Mouse (Mus musculus) brain, embryonic 18.5 days (tissue): ENCODE results near the gene Mfsd4b5.
"Not testable (repeated sequence)": the region's sequence is repeated elsewhere in the genome, so short reads cannot be mapped to it uniquely, and the experiment has no call there.

Experiments
- DNase-seq: peaks from one replicate; pipeline ENCODE4 v3.0.0-alpha.2; 2012; ENCODE audit warnings: low read depth, low spot score

Mfsd4b5 gene

DNA sequence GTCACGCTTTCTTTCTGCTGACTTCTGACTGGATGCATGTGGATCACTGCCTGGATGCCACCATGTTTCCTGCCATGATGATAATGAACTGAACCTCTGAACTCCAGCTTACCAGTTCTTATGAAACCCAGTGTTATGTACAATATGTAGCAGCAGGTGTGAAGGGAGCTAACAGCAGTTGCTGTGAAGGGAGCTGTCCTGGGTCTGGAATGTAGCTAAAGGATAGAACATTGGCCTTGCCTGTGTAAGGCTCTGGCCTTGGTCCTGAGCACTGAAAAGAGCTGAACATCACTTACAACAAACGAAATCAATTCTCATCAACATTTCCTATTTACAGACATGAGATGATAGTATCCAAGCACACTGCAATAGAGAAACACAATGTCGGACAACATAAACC lies 18.9 kb downstream of the Mfsd4b5 start:
- DNase-seq, result no peak

DNA sequence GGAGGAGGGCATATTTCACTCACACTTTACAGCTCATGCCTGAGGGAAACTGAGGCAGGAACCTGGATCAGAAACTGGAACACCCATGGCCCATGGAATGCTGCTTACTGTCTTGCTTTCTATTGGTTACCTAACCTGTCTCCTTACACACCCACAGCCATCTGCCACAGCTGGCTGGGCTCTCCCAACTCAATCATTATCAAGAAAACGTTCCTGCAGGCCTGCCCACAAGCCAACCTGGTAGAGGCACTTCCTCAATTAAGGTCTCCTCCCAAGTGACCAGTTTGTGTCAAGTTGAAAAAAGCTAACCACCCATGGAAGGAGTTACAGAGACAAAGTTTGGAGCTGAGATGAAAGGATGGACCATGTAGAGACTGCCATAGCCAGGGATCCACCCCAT lies 24.5 kb downstream of the Mfsd4b5 start:
- no peak for DNase-seq

DNA sequence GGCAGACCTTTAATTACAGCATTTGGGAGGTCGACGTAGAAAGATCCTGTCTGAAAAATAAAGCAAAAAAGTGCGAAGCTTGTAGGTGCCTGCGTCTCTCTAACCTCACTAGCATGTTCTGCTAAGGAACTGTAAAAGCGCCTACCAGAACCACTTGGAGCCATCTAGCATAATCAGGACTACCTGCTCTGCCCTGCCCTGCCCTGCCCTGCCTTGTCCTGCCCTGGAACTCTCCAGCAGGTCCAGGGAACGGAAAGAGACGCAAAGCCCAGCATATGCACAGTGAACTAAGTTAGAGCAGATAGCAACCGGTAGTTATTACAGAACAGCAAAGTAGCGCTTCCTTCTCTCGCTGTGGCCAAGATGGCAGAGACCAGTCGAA lies 26.0 kb downstream of the Mfsd4b5 start:
- no peak for DNase-seq

DNA sequence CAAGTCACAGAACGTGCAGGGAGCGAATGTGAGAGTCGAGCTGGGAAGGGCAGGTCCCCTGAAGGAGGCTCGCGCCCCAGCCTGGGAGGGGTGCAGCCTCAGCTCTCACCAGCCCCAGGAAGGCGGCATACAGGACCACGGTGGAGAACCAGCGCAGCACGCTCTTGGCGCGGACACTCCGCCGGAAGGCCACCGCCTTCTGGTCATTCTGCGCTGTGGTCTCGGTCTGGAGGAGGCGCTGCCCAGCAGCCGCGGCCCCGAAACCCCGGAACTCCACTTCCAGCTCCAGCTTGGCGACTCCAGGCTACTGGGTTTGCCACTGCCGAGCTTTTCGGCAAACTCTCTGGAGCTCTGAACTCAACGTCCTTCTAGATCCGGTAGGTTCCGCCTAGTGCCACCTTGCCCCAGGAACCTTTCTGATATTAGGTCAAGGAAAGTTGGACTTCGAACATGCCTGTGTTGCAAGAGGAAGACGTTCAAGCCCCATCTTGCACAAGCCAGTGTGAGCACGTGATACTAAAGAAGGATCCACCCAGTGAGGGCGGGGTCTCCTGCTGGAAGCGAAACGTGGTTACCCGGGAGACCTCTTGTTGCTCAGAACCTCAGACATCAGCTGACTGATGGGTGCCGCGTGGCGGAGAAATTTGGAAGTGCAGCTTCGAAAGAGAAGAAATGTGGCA lies 26.5 kb downstream of the Mfsd4b5 start, which contains the start of gene Mfsd4b3:
Gene Mfsd4b3, minus strand, starts transcription at position 393 of the 680 bp plus-strand sequence.
- DNase-seq, result peak; percentile 78

DNA sequence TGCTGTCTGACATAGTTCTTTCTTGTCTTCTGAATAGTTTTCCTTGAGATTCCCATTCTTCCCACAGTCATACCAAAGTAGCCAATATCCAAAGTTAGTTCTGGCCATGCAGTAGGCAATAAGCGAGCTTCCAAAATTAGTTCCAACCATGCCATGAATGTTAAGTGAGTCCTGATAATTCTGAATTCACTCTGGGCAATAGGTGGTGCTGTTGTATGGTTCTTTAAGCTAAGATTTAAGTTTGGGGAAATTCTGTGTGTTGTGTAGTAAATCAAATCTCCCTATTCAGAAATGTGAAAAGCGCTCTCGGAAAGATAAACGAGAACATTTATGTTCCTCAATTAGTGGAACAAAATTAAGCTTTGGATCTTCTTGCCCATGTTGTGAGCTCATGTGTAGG lies 28.2 kb downstream of the Mfsd4b5 start:
- DNase-seq, result no peak

DNA sequence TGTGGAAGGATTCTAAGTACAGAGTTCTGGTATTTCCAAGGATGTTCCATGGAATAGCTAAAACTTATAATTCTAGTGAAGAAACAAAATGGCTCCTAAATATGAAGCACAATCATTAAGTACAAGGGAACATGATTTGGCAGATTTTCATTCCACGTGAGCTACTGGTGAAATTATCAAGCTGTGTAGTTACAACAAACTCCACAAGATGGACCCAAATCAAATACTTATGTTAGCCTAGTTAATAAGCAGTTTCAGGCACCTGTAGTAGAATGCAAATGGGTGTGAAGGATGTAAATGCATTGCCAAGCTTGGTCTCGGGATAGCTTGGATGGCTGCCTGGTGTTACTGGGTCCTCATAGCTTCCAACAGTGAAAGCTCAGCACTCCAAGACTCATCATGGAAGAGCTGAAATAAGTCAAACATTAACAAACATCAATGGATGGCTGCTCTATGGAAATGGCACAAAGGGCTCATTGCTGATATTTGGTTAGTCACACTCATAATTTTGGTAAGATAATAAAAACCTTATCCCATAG lies 30.0 kb downstream of the Mfsd4b5 start:
- no peak for DNase-seq

DNA sequence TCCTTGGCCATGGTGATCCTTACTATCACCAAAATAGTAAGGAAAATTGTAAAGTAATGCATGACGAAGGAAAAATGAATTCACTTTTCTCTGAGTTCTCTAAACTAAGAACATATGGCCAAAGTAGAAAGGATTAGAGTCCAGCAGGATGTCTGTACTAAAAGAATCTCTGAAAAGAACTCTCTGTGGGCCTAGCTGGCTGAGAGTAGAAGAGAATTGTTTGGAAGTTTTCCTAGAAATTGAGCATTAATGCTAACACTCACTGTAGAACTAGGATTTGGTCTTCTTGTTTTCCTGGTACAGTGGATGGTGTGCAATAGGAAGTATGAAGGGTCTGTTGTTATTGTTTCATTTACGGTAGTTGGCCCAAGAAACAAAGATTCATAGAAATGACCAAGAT lies 31.3 kb downstream of the Mfsd4b5 start:
- no peak for DNase-seq

DNA sequence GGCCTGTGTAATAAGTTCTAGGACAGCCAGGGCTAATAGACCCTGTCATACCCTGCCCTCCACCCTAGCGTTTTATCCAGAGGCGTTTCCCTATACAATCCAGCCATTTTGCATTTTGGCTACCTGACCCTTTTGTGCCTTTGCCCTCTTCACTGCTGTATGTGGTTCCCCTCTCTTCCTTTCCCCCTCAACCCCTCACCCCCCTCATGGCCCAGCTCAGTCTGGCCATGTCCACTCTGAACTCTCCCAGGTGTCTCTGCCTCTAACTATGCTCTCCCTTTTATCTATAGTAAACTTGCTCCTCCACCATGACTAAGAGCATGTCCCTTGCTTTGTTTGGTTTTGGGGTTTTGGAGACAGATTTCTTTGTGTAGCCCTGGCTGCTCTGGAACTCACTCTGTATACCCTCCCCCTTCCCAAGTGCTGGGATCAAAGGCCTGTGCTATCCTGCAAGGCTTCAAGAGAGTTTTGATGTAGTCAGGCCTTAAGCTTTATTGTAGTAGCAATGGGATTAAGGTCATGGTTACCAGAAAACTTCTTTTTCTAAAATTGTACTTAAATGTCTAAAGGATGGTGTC lies 37.0 kb downstream of the Mfsd4b5 start:
- no peak for DNase-seq

DNA sequence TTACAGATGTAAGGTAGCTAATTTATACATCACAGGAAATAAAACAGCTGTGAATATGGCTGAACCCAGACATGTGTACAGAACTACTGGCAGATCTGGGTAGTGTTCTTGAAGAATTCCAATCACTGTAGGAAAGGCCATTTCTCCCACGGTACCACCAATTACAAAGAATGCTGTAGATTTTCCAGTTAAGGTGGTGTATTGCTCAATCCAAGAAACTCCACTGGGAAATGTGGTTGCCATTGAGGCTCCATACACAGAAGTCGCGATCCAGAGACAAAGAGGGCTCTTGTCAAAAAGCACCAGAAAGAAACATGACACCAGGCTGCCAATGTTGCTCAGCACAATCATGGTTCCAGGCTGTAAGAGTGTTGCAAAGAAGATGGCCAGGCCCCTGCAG lies 39.3 kb downstream of the Mfsd4b5 start:
- DNase-seq, result not testable (repeated sequence)

DNA sequence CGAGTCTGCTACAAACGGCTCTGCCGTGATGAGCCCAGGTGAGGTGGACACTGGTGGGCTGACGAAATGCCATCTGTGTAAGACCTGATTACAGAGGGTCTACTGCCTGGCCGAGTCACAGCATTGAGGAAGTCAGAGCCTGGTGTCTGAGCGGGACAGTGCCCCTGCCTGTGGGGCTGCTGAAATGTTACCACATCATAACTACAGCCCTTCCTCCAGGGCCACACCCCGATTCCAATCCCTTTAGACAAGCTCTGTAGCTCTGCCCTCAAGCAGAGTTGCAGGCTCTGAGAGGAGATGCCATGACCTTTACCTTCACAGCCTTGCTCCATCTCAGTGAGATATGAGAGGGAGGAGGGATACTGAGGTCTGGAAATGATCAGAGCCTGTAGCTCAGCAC lies 49.9 kb downstream of the Mfsd4b5 start:
- DNase-seq, result no peak

DNA sequence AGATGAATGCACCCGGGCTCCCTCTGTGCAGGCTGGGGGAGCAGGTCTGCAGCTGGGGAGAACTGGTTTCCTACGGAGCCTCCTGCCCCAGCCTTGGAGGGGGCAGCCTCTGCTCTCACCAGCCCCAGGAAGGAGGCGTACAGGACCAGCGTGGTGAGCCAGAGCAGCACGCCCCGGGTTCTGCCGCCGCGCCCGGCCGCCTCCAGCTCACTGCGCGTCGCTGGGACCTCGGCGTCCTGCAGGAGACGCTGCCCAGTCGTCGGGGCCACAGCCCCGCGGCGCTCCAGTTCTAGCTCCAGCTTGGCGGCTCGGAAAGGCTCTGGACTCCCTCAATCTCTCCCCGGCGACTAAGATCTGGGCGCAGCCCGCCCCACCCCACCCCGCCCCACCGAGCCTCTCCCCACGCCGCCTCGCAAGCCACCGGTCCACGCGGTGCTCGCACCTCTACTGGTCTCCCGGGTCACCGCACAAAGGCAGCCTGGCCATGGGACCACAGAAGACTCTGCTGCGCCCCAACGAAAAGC lies 59.8 kb downstream of the Mfsd4b5 start, which contains the start of gene Mfsd4b2:
Gene Mfsd4b2, minus strand, starts transcription at position 308 of the 524 bp plus-strand sequence.
- no peak for DNase-seq

DNA sequence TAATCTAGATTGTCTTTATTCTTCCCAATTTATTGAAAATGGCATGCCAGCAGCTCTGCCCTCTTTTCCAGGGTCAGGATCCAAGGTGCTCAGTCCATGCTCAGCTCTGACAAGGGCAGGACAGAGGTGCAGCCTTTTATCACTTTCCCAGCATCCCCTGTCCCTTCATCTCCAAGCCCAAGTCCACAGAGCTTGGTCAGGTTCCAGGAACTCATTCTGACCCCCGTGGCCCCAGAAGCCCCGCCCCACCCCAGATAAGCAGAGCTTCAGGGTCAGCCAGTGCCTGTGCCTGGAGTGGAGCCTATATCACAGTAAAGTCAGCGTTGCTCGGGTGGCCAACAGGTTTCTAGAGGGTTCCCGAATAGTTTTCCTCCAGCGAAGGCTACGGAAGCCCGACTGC lies 61.9 kb downstream of the Mfsd4b5 start:
- not testable (repeated sequence) for DNase-seq

DNA sequence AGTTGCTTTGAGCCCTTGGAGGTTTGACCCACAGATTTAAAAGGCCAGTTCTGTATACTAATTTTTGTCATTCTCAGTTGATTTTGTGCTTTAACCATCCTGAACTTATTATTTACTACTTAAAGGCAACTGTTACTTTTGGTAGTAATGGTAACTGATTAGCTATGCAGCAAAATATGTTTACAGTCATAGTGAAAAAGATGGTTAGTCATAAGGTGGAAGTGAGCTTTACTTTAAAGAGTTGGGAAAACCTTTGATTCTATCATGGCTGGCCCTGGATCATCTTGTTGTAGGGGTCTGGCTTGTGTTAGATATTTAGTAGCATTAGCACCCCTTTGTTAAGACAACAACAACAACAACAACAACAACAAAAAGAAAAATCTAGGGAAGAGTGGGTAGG lies 73.8 kb downstream of the Mfsd4b5 start:
- DNase-seq, result no peak

DNA sequence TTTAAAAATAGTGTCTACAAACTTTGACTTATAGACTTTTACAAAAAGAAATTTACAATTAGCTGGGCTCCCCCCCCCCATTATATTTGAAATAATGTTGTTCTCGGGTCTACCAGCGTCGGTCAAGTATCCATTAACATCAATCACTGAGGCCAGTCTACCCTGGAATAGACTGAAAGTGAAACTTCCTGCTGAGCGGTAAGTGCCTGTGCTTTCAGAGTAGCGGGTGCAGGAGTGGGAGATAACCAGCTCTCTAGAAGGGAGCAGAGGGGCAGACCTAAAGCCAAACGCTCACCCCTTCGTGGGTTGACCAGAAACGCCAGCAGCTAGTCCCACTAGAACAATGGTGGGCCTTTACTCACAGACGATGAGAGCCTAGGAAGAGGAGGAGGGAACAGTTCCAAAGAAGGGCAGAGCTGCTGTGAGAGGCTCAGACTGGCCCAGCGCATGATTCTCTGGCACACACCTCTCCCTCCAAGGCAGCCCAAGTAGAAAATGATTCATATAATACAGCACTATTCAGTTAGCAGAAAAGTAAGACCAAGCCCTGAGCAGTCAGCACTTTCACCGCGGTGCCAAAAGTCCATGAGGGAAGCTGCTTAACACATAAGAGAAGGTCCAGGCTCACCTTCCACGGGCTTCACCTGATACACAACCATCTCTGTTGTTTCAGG lies 77.5 kb downstream of the Mfsd4b5 start:
- DNase-seq, result no peak
